Mouse (Mus musculus) cortical plate, adult 2 months (tissue): ENCODE measurements around the gene Brms1. TPM values are rescaled to one million over a fixed set of nuclear protein-coding genes. Genes with fewer than 3 reads are reported as not detected.
"Not testable (repeated sequence)": the region's sequence is repeated elsewhere in the genome, so short reads cannot be mapped to it uniquely, and the experiment has no call there.

Experiments
- H3K27ac ChIP-seq: fragments of 200-500 bp; 2 replicates; pipeline ENCODE4 v1.5.1; 2012; ENCODE audit warnings: low read length, control low read depth, inconsistent platforms; ENCODE audit not compliant: insufficient read depth
- H3K4me1 ChIP-seq: fragments of 200-500 bp; 2 replicates; pipeline ENCODE4 v1.6.1; 2011; ENCODE audit warnings: low read length; ENCODE audit not compliant: control insufficient read depth, insufficient read depth
- H3K4me3 ChIP-seq: fragments of 200-500 bp; 2 replicates; pipeline ENCODE4 v1.5.1; 2011; ENCODE audit warnings: mild to moderate bottlenecking, low read length, control low read depth; ENCODE audit not compliant: insufficient read depth
- CTCF ChIP-seq: fragments of 200-500 bp; IDR thresholded peaks from 2 replicates; pipeline ENCODE4 v1.5.1; 2011; ENCODE audit warnings: mild to moderate bottlenecking, control low read depth, low read length; ENCODE audit not compliant: insufficient read depth; ENCODE audit errors: extremely low read depth
- POLR2A ChIP-seq: fragments of 200-500 bp; IDR thresholded peaks from 2 replicates; pipeline ENCODE4 v1.6.1; 2011; ENCODE audit warnings: mild to moderate bottlenecking, low read length, control low read depth; ENCODE audit not compliant: insufficient read depth; ENCODE audit errors: extremely low read depth
- polyA plus RNA-seq: library from polyadenylated mRNA; depleted of rRNA; stranded (reverse); fragments of >200 nt; gene quantifications from 2 replicates; pipeline ENCODE4 v1.2.3, GENCODE M21; 2012; rRNA removed

Brms1 gene
- 29.1 and 34.8 TPM in 2 replicates for polyA plus RNA-seq

DNA sequence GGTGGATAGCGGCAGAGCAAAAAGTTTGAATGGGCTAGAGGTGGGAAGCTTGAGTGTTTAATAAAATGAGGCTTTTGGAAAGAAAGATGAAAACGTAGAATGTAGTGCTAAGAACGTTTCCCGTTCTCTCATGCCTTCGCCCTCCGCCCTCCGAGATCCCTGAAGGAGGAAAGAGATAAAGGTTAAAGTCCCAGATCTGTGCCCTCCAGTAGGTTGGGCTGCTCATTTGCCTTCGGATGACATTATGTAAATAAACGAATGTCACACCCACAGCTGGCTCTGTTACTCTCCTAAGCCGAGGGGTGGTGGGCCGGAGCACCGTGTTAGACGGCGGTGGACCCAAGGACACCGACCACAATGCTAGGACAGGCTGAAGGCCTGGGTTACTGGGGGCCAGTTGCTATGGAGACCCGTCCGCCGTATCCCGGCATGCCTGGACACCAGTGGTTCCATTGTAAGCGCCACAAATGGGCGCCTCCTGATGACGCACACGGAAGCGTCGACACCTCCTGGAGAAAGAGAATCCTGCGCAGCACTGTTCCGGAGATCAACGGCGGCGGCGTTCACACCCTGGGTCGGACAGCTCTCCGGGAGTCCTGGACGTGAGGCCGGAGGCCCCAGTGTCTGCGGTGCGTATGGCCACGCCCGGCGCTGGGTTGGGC is at the start of gene Brms1:
Gene Brms1 (plus strand): TSS at position 493 of the 662 bp plus-strand sequence.
- Histone ChIP-seq H3K4me1 (peaks cover 2% of the 10 kb centered on the region; the same call in 1 of the 2 replicates), H3K27ac (0 out of 2 replicates have a peak within 1 kb of the TSS, but pooled peaks have one; percentile 21), H3K4me3 (peak within 1 kb of the TSS; percentile 65)
- TF ChIP-seq POLR2A (peak; percentile 67), CTCF (no peak)

DNA sequence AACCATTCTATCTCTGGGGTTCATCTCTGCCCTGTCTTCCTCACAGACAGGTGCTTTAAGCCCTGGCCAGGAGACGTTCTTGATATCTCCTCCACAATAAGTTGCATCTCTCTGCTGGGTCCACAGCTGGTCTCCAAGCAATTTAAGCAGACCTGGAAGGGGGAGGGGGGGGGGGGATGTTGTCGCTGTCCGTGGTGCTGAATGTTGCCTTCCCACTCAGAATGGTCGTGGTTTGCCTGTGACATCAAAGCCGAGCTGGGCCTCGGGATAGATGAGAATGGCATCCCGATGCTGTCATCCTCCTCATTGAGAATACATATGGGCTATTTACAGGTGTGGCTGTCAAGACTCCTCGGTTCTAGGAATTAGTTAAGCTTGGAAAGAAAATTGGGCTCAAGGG is 48.8 kb upstream of the Brms1 start:
- no peak for TF ChIP-seq POLR2A
- TF ChIP-seq CTCF: no peak
- H3K4me3 ChIP-seq: no peak overlapping the region
- peaks cover 17% of the 10 kb centered on the region for H3K4me1 ChIP-seq
- peak overlapping the region; percentile 97 for H3K27ac ChIP-seq

DNA sequence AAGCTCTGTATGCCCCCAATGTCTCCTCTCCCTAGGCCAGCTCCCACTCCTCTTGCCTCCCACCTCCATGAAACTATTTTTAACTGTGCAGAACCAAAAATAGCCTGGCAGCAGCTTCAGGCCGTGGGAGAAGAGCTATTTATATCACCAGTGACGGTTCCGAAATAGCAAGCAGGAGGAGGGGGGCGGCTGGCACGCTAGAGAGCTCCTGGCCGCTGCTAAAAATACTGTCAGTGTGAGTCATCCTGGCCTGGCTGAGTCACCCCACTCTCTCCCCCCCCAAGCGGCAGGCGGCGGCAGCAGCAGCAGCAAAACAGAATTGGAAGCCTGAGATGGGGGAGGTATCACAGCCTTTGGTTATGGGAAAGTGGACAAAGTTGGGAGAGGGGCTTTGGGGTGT is 48.2 kb upstream of the Brms1 start:
- no peak for TF ChIP-seq CTCF
- no peak for TF ChIP-seq POLR2A
- Histone ChIP-seq H3K27ac (peak overlapping the region; percentile 97), H3K4me3 (no peak overlapping the region), H3K4me1 (peaks cover 17% of the 10 kb centered on the region)

DNA sequence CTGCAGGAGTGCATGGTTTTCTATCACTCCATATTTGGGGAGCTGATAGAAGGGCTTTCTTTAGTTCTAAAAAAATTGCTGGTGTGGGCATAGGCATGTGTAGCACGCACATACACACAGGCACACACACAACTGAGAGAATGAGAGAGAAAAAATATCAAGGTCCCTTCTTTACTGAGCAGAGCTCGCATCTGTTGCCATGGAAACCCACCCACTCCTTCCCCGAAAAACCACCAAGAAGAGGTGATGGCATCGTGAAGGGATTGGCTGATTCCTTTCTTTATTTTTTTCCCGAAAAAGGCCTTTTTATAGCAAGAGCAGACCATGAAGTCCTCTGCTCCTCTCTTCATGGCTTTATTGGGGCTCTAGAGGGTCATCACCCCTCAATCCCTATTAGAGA is 47.1 kb upstream of the Brms1 start:
- TF ChIP-seq POLR2A: no peak
- TF ChIP-seq CTCF: no peak
- H3K4me1 ChIP-seq: peaks cover 20% of the 10 kb centered on the region
- no peak overlapping the region for H3K4me3 ChIP-seq
- H3K27ac ChIP-seq: peak overlapping the region; percentile 97

DNA sequence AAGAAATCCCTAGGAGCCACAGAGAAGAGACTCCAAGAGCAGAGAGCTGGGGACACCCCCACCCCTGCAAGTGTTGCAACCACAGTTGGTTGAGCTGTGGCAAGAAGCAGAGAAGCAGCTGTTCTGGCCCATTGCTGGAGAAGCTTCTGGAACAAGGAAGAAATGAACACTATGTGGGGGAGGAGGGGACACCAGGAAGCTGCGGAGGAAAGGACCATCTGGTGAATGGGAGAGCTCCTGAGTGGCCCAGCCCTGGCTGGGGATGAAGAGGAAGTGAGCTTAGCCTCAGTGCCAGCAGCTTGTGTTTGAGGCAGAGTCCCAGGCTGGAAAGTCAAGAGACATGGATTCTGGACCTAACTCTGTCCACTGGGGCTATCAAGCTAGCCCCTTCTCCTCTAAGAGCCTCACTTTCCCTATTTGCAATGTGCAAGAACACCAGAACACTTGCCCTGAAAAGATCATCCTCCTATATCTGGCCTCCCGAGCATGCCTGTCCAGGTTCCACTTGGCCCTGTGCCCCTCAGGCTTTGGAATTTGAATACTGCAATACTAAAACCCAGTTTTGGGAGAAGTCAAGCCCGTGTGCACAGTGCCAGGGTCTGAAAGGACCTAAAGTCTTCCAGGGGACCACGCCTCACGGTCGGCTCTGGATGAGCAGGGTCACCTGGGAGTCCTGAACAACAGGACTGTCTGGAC is 41.6 kb upstream of the Brms1 start:
- peaks cover 24% of the 10 kb centered on the region for H3K4me1 ChIP-seq
- H3K27ac ChIP-seq: no peak overlapping the region
- no peak overlapping the region for H3K4me3 ChIP-seq
- TF ChIP-seq POLR2A (no peak), CTCF (no peak)

DNA sequence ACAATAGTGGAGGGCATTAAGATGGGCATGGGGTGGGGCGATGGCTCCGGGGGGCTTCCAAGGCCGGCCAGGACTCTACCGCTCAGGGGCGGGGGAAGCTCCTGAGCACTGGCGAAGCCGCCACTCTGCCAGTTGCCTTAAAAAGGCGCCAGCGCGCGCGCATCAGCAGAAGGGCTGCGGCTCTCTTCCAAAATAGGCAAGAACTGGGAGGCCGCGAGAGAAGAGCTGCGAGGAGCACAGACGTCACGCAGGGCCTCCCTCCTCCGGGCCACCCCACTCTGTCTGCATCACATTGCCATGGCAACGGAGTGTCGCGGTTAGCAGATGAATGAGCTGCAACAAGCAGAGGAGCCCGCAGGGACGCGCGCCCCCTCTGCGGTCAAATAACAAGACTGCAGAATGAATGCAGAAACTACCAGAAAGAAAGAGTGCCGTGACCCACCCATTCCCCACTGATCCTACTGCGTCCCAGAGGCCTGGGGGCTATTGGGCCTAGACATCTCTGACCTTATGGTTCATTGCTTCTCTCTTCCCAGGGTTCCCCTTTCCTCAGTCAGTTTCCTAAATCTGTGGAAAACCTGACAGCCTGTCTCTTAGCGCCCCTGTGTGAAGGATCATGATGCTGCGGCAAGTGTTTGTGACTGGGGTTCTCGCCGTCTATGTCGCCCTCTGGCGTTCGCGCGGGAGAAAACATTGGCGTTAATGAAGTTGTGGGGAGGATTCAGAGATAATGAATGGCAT is 39.3 kb upstream of the Brms1 start:
- TF ChIP-seq POLR2A (peak; percentile 67), CTCF (peak; percentile 99)
- Histone ChIP-seq H3K4me3 (peak overlapping the region; percentile 18; the same call in 1 of the 2 replicates), H3K27ac (peak overlapping the region; percentile 87), H3K4me1 (peaks cover 16% of the 10 kb centered on the region)

DNA sequence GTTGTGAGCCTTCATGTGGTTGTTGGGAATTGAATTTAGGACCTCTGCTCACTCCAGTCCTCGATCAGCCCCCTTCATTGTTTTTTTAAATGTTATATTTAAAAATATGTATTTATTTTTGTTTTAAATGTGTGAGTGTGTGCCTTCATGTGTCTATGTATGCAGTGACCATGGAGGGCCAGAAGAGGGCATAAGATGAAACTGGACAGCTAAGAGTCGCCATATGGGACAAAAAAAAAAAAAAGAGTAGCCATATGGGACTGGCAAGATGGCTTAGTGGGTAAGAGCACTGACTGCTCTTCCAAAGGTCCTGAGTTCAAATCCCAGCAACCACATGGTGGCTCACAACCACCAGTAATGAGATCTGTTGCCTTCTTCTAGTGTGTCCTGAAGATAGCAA is 37.5 kb upstream of the Brms1 start:
- H3K4me3 ChIP-seq, H3K27ac ChIP-seq: not testable (repeated sequence)
- H3K4me1 ChIP-seq: peaks cover 14% of the 10 kb centered on the region

DNA sequence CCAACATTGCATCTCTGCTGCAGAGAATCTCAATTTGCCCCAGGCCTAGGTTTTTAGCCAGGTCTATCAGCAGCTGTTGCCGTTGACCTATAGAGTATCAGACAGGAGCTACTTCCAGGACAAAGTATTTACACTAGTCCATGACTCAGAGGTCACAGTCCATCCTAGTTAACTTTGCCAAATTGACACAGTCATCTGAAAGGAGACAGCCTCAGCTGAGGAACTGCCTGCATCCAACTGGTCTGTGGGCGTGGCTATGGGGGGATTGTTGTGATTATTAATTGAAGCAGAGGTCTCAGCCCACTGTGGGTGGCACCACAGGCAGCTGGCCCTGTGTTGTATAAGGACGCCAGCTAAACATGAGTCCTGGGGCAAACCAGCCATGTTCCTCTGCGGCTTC is 36.2 kb upstream of the Brms1 start:
- TF ChIP-seq POLR2A: no peak
- TF ChIP-seq CTCF: no peak
- Histone ChIP-seq H3K4me3 (no peak overlapping the region), H3K27ac (no peak overlapping the region), H3K4me1 (peaks cover 9% of the 10 kb centered on the region)

DNA sequence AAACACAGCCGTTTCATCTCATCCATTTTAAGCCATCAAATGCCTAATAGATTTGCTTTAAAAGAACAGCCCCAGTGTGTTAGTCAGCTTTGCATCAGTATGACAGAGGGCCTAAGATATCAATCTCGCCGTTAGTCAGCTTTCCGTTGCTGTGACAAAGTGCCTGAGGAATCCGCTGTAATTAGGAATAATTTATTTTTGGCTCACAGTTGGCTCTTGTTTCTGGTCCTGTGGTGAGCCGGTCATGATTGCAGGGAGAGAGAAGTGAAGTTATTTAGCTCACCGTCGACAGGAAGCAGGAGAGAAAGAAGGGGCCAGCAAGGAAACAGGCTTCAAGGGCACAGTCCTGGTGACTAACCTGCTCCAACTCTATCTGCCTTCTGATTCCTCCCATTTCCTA is 28.0 kb upstream of the Brms1 start:
- Histone ChIP-seq H3K4me1 (no peaks in the 10 kb centered on the region), H3K4me3 (no peak overlapping the region), H3K27ac (no peak overlapping the region)
- TF ChIP-seq CTCF (no peak), POLR2A (no peak)

DNA sequence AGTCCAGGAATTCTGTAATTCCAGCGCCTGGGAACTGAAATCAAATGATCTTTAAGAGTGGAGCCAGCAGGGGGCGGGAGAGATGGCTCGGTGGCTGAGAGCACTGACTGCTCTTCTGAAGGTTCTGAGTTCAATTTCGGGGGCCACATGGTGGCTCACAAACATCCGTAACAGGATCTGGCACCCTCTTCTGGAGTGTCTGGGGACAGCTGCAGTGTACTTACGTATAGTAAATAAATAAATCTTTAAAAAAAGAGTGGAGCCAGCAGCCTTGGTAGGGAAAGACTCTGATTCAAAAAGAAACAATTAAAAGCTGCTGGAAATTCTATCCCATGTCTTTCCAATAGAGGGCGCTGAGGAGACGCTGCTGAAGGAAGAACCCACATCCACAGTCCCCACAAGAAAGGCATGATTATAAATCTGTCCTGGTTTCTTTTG is 26.2 kb upstream of the Brms1 start:
- TF ChIP-seq CTCF (peak; percentile 59), POLR2A (no peak)
- no peak overlapping the region for H3K4me3 ChIP-seq
- no peaks in the 10 kb centered on the region for H3K4me1 ChIP-seq
- no peak overlapping the region for H3K27ac ChIP-seq
